Mouse (Mus musculus) left cerebral cortex, adult 2 months (tissue): ENCODE measurements at regions not wholly inside any gene's neighbourhood (a gene's known extent, or its start where the extent isn't known, plus 50 kb on each side); places are given as distances from the start of the nearest gene placed in this dataset.
A peak's percentile ranks its signal among the peaks of the same experiment; 100 is the strongest.

Experiments used
- DNase-seq, 2 experiments: peaks; one replicate each; pipeline ENCODE4 v3.0.0; 2021 to 2022; ENCODE audit warnings: low spot score in 2 of 2, mixed read lengths in 1 of 2; ENCODE audit errors: extremely low spot score in 1 of 2
- H3K27ac ChIP-seq: fragments of 200-600 bp; 2 replicates; pipeline ENCODE4 v1.8.1; 2022
- H3K4me3 ChIP-seq: fragments of 200-600 bp; 2 replicates; pipeline ENCODE4 v1.8.1; 2022
- CTCF ChIP-seq: fragments of 200-600 bp; IDR thresholded peaks from 2 replicates; pipeline ENCODE4 v1.8.1; 2022; ENCODE audit warnings: antibody characterized with exemption, mild to moderate bottlenecking, moderate library complexity
- intact Hi-C: fragments of 180-260 bp; cut with DNase I; formaldehyde crosslinking; loops from one replicate; pipeline ENCODE4 v1.15.1; 2025

- H3K27ac ChIP-seq, result no peak overlapping the region
- no peak overlapping the region for H3K4me3 ChIP-seq
- no peak for DNase-seq
- no peak for TF ChIP-seq CTCF
- intact Hi-C loops, result no loop called here
Observed at GRCm38 (mm10) chr6:106876690-106877089, 76.8 kb upstream of the Crbn start.

GRCm38 (mm10) chr6:106891879-106892638, 92.2 kb upstream of the Crbn start:
- Histone ChIP-seq H3K27ac (peak overlapping the region; percentile 16; the same call in 1 of the 2 replicates), H3K4me3 (no peak overlapping the region)
- intact Hi-C loops, result loop anchor here (1.0 kb wide), 1 partner anchor 16 kb away; no protein-coding TSS in a partner anchor
- no peak for DNase-seq
- TF ChIP-seq CTCF, result no peak

DNA sequence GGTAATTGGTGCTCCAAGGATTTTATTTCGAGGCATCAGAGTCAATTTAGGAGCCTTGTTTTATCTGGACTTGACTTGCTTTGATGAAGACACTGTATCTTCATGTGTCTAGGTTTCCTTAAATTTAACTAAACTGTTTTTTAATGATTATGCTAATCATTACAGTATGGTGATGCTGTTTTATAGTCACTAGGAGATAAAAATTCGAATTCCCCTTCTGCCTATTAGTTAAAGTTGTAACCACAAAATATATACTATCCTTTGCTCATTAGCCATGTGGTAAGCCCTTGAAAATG, 92.7 kb upstream of the Crbn start:
- H3K27ac ChIP-seq, result no peak overlapping the region
- no peak for TF ChIP-seq CTCF
- intact Hi-C loops, result loop anchor here (1.0 kb wide), 1 partner anchor 16 kb away; no protein-coding TSS in a partner anchor
- no peak overlapping the region for H3K4me3 ChIP-seq
- DNase-seq, result no peak

GRCm38 (mm10) chr6:106903953-106904683, 104.2 kb upstream of the Crbn start:
- no peak overlapping the region for H3K27ac ChIP-seq
- H3K4me3 ChIP-seq, result no peak overlapping the region
- no peak for DNase-seq
- intact Hi-C loops, result no loop called here
- TF ChIP-seq CTCF, result no peak

- Histone ChIP-seq H3K4me3 (no peak overlapping the region), H3K27ac (no peak overlapping the region)
- no peak for DNase-seq
- intact Hi-C loops, result no loop called here
- no peak for TF ChIP-seq CTCF
Observed at GRCm38 (mm10) chr6:106915121-106915520, 115.2 kb upstream of the Crbn start.

DNA sequence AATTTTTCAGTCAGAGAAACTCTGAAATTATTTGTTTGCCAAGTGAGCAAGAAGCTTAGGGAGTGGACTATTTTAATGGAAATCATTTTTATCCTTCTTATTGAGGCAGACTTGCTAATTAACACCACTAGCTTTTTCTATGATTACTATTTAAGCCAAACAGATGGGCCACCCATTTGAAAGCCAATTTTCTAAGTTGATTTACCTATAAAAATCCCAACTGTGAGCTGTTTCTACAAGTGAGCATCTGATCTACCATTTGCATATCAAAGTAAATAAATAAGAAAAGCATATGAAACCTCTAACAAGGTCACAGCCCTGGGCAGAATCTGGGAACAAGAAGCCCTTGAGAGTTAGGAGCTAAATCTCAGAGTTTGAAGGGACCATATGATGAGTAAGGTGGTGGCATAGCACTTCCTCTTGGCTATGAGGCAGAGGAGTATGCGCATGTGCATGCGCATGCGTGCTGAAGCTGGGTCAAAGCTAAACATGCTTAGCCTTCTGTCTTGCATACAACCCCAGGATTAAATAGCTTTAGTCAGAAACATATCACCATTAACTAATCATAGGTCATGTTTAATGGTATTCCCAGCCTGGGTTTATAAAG, 116.9 kb upstream of the Crbn start:
- Histone ChIP-seq H3K4me3 (no peak overlapping the region), H3K27ac (no peak overlapping the region)
- intact Hi-C loops, result no loop called here
- TF ChIP-seq CTCF, result no peak
- DNase-seq, result no peak

DNA sequence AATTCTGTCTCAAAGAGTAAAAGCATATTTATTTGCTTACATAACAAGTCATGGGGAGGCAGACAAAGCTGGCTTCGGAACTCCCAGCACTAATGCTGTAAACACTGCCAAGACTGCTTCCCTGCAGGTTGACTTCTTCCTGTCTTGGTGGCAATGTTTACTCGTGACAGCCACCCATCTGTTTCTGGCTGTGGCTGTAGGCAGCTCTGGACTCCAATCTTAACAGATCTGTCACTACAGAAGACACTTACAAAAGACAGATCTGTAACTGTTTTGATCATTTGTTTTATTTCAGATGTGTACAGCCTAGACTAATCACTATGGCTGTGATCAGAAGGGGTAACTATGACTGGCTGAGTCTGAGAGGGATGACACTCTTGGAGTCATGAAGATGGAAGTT, 121.1 kb upstream of the Crbn start:
- H3K27ac ChIP-seq, result no peak overlapping the region
- DNase-seq, result no peak
- no peak for TF ChIP-seq CTCF
- no peak overlapping the region for H3K4me3 ChIP-seq
- intact Hi-C loops, result no loop called here

- Histone ChIP-seq H3K27ac (no peak overlapping the region), H3K4me3 (no peak overlapping the region)
- TF ChIP-seq CTCF, result no peak
- no peak for DNase-seq
- intact Hi-C loops, result no loop called here
Observed at GRCm38 (mm10) chr6:106925486-106925885, 125.6 kb upstream of the Crbn start.

DNA sequence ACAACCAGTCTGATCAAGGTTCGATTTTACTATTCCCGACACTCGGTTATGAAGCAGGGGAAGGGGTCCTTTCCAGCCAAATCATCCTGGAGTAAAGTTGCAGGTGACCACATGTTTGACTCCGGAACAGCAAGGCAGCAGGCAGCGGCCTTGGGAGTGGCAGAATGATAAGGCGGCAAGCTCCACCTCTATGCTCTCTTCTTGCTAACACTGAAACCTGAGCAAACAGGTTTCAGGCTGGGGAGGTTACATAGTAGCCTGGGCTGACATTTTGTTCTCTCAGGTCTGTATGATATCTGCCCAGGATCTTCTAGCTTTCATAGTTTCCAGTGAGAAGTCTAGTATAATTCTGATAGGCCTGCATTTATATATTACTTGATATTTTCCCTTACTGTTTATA, 133.7 kb upstream of the Crbn start:
- Histone ChIP-seq H3K27ac (no peak overlapping the region), H3K4me3 (no peak overlapping the region)
- DNase-seq, result no peak
- intact Hi-C loops, result no loop called here
- no peak for TF ChIP-seq CTCF

- Histone ChIP-seq H3K4me3 (no peak overlapping the region), H3K27ac (no peak overlapping the region)
- no peak for TF ChIP-seq CTCF
- intact Hi-C loops, result no loop called here
- DNase-seq, result no peak
Observed at GRCm38 (mm10) chr6:106946227-106946927, 146.5 kb upstream of the Crbn start.

GRCm38 (mm10) chr6:106950909-106951308, 151.0 kb upstream of the Crbn start:
- no peak for TF ChIP-seq CTCF
- Histone ChIP-seq H3K27ac (no peak overlapping the region), H3K4me3 (no peak overlapping the region)
- intact Hi-C loops, result no loop called here
- DNase-seq, result no peak

DNA sequence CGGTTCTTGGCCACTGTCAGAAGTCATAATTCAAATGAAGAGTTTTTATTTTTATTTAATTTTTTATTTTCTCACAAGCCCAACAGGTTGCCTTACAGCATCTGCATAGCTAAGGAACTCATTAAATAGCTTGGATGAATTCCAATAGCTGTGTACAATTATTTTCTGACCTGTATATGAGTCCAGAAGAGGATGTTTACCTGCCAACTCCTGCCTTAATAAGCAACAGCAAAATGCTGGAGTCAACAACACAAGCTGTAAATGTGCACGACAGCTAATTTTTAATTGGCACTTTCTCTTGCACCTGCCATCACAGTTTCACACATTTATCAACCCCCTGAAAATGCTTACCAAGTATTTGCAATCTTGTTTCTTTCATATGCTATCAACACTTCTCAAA, 161.4 kb upstream of the Crbn start:
- Histone ChIP-seq H3K27ac (no peak overlapping the region), H3K4me3 (no peak overlapping the region)
- intact Hi-C loops, result no loop called here
- DNase-seq, result no peak
- TF ChIP-seq CTCF, result no peak
